Mouse (Mus musculus): ENCODE data around the gene Copz2. TPM values are rescaled to one million over a fixed set of nuclear protein-coding genes. Genes with fewer than 3 reads are reported as not detected.

The Copz2 gene
- polyA plus RNA-seq, 1 experiment from 2014 or later = 136 TPM

DNA sequence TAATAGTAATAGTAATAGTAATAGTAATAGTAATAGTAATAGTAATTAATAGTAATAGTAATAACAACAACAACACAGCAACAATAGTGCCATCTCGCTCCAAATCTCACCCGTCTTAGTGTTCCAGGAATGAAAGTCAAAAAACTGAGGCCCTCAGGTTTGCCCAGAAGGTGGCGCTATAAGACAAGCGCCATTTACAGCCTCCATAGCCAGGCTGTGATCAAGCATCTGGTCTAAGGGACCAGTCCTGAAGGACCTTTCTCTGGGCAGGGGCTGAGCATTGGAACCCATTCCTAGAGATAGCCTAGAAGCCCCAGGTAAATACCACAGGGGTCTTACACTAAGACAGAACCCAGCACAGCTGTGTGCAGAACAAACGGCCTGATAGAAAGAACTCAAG lies 17.5 kb downstream of the Copz2 start:
- Histone ChIP-seq H3K4me3 (replicated peaks; ENCODE audit: low read length) (no peak overlapping the region), H3K27ac (ENCODE audit: low read length) (no peak overlapping the region), H3K4me2 (ENCODE audit: low read depth, low read length) (no peak overlapping the region), H3K36me3 (ENCODE audit: control insufficient read depth, insufficient read depth, low read length) (no peaks in the 10 kb centered on the region), H3K27me3 (ENCODE audit: control insufficient read depth, insufficient read depth, low read length) (0 out of 2 replicates have a peak, but pooled peaks cover 3% of the 10 kb centered on the region), H3K4me1 (ENCODE audit: control insufficient read depth, insufficient read depth, low read length) (0 out of 2 replicates have a peak, but pooled peaks cover 7% of the 10 kb centered on the region), H3K9ac (ENCODE audit: low read length) (no peak overlapping the region), H3K9me3 (replicated peaks; ENCODE audit: control insufficient read depth, low read length) (no peaks in the 10 kb centered on the region)
- peak; percentile 55; the same call in 1 of the 2 replicates for ATAC-seq (ENCODE audit: insufficient read depth, low FRiP score)
- WGBS = 10% methylated on average over 5 of the region's 5 CpGs

DNA sequence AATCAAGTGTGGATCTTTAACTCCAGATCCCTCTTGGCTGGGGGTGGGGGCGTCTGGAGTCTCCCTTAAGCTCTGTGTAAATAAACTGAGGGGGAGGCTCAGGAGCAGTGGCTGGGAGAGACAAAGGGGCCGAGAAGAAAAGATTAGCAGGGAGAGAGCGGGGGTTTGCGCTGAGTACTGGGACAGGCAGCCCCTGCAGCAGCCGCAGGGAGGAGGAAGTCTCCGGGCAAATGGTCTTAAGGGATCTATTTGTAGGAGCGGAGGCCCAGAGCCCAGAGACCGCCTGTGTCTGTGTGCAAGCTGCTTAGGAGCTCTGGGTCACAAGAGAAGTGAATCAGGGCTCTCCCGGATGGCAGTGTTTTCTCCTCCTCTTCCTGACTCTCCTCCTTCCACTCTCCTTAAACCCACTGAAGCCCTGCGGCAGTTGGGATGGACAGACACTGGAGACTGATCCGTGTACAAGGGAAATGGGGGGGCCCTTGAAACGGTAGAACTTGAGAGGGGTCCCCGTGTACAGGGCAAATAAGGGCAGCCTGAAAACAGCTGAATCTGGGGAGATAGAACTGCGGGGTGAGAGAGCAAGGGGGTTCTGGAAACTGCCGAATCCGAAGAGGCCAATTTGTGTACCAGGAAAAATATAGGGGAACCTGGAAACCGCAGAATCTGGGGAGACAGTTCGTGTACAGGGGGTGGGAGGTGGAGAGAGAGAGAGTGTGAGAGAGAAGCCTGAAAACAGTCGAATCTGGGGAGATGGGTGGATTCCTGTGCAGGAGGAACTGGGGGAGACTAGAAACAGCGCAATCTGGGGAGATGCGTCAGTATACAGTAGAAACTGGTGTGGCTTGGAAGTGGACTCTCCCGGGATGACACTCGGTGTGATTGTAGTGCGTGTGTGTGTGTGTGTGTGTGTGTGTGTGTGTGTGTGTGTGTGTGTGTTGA lies 23.0 kb downstream of the Copz2 start:
- Histone ChIP-seq H3K9me3 (replicated peaks; ENCODE audit: control insufficient read depth, low read length) (no peaks in the 10 kb centered on the region), H3K27ac (ENCODE audit: low read length) (peak overlapping the region; percentile 64), H3K36me3 (ENCODE audit: control insufficient read depth, insufficient read depth, low read length) (no peaks in the 10 kb centered on the region), H3K4me3 (replicated peaks; ENCODE audit: low read length) (no peak overlapping the region), H3K27me3 (ENCODE audit: control insufficient read depth, insufficient read depth, low read length) (peaks cover 6% of the 10 kb centered on the region; the same call in 1 of the 2 replicates), H3K9ac (ENCODE audit: low read length) (peak overlapping the region; percentile 64), H3K4me2 (ENCODE audit: low read depth, low read length) (peak overlapping the region; percentile 35), H3K4me1 (ENCODE audit: control insufficient read depth, insufficient read depth, low read length) (peaks cover 22% of the 10 kb centered on the region)
- ATAC-seq (ENCODE audit: insufficient read depth, low FRiP score) = peak; percentile 51; the same call in 1 of the 2 replicates
- 14% methylated on average over 24 of the region's 24 CpGs for WGBS

- Histone ChIP-seq H3K27ac (ENCODE audit: low read length) (peak overlapping the region; percentile 19; the same call in 1 of the 2 replicates), H3K27me3 (ENCODE audit: control insufficient read depth, insufficient read depth, low read length) (peaks cover 6% of the 10 kb centered on the region; the same call in 1 of the 2 replicates), H3K4me1 (ENCODE audit: control insufficient read depth, insufficient read depth, low read length) (peaks cover 22% of the 10 kb centered on the region), H3K9me3 (replicated peaks; ENCODE audit: control insufficient read depth, low read length) (no peaks in the 10 kb centered on the region), H3K36me3 (ENCODE audit: control insufficient read depth, insufficient read depth, low read length) (no peaks in the 10 kb centered on the region), H3K4me3 (replicated peaks; ENCODE audit: low read length) (no peak overlapping the region), H3K9ac (ENCODE audit: low read length) (peak overlapping the region; percentile 42), H3K4me2 (ENCODE audit: low read depth, low read length) (no peak overlapping the region)
- no peak for ATAC-seq (ENCODE audit: insufficient read depth, low FRiP score)
- 54% methylated on average over 11 of the region's 11 CpGs for WGBS
These were observed 24.0 kb downstream of the Copz2 start for GRCm38 (mm10) chr11:96873601-96874140.

- no peak overlapping the region for H3K27ac ChIP-seq (ENCODE audit: low read length)
These were observed 25.6 kb downstream of the Copz2 start for GRCm38 (mm10) chr11:96875270-96875669.

DNA sequence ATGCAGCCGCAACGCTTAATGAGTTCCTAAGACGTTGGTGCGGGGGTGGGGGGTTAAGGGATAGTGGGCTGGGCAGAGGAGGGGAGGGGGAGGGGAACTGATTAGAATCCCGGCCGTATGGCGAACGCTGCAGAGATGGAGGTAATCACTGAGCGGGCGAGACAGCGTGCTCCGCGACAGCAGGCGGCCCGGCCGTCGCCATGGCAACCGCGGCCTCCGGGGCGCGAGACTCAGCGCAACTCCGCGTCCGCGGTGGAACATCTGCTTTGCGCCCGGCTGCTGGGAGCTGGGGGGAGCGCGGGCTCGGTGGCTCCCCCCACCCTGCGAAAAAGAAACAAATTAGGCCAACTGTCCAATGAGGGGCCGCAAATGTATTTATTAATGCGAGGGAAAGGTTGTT lies 26.1 kb downstream of the Copz2 start:
- under 1% methylated on average over 35 of the region's 35 CpGs for WGBS

More at GRCm38 (mm10) chr11:96875270-96875669, 25.6 kb downstream of the Copz2 start:
- peak overlapping the region; percentile 41; the same call in 1 of the 2 replicates for H3K4me3 ChIP-seq (replicated peaks; ENCODE audit: low read length)
- H3K9ac ChIP-seq (ENCODE audit: low read length) = no peak overlapping the region
- WGBS = 20% methylated on average over 4 of the region's 4 CpGs
- H3K4me1 ChIP-seq (ENCODE audit: control insufficient read depth, insufficient read depth, low read length) = peaks cover 22% of the 10 kb centered on the region
- ATAC-seq (ENCODE audit: insufficient read depth, low FRiP score) = no peak
- H3K9me3 ChIP-seq (replicated peaks; ENCODE audit: control insufficient read depth, low read length) = no peaks in the 10 kb centered on the region
- no peaks in the 10 kb centered on the region for H3K36me3 ChIP-seq (ENCODE audit: control insufficient read depth, insufficient read depth, low read length)
- H3K27me3 ChIP-seq (ENCODE audit: control insufficient read depth, insufficient read depth, low read length) = peaks cover 6% of the 10 kb centered on the region; the same call in 1 of the 2 replicates
- H3K4me2 ChIP-seq (ENCODE audit: low read depth, low read length) = peak overlapping the region; percentile 64

GRCm38 (mm10) chr11:96876300-96877040 lies 26.8 kb downstream of the Copz2 start:
- no peaks in the 10 kb centered on the region for H3K9me3 ChIP-seq (replicated peaks; ENCODE audit: control insufficient read depth, low read length)
- peak overlapping the region; percentile 44 for H3K27ac ChIP-seq (ENCODE audit: low read length)
- no peak for ATAC-seq (ENCODE audit: insufficient read depth, low FRiP score)
- H3K9ac ChIP-seq (ENCODE audit: low read length) = peak overlapping the region; percentile 40
- peaks cover 22% of the 10 kb centered on the region for H3K4me1 ChIP-seq (ENCODE audit: control insufficient read depth, insufficient read depth, low read length)
- H3K4me2 ChIP-seq (ENCODE audit: low read depth, low read length) = peak overlapping the region; percentile 64
- 13% methylated on average over 13 of the region's 13 CpGs for WGBS
- H3K36me3 ChIP-seq (ENCODE audit: control insufficient read depth, insufficient read depth, low read length) = no peaks in the 10 kb centered on the region
- 0 out of 2 replicates have a peak overlapping the region, but pooled peaks have one; percentile 41 for H3K4me3 ChIP-seq (replicated peaks; ENCODE audit: low read length)
- peaks cover 6% of the 10 kb centered on the region; the same call in 1 of the 2 replicates for H3K27me3 ChIP-seq (ENCODE audit: control insufficient read depth, insufficient read depth, low read length)

More for the DNA sequence above, 26.1 kb downstream of the Copz2 start:
- peak overlapping the region; percentile 41 for H3K4me3 ChIP-seq (replicated peaks; ENCODE audit: low read length)
- ATAC-seq (ENCODE audit: insufficient read depth, low FRiP score) = peak; percentile 83; the same call in 1 of the 2 replicates
- no peak overlapping the region for H3K27ac ChIP-seq (ENCODE audit: low read length)
- H3K4me1 ChIP-seq (ENCODE audit: control insufficient read depth, insufficient read depth, low read length) = peaks cover 22% of the 10 kb centered on the region
- H3K9me3 ChIP-seq (replicated peaks; ENCODE audit: control insufficient read depth, low read length) = no peaks in the 10 kb centered on the region
- peak overlapping the region; percentile 64 for H3K4me2 ChIP-seq (ENCODE audit: low read depth, low read length)
- 0 out of 2 replicates have a peak overlapping the region, but pooled peaks have one; percentile 40 for H3K9ac ChIP-seq (ENCODE audit: low read length)
- peaks cover 6% of the 10 kb centered on the region; the same call in 1 of the 2 replicates for H3K27me3 ChIP-seq (ENCODE audit: control insufficient read depth, insufficient read depth, low read length)
- no peaks in the 10 kb centered on the region for H3K36me3 ChIP-seq (ENCODE audit: control insufficient read depth, insufficient read depth, low read length)

DNA sequence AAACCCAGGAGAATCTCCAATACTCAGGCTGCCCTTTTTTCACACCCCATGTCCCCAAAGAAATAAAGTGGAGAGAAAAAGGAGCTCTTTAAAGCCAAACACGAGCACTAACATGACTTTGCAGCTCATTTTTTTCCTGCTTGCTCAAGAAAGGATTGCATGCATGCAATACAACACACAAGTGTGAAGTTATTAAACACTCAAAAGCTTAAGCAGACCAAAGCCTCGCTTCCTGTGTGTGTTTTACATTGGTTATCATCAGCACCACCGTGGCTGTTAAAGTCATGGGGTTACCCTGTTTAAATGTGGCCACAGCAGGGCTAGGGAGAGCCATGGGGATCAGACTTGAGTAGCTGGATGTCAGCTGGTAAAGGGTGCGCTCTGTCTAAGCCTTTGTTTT lies 27.4 kb downstream of the Copz2 start:
- no peak overlapping the region for H3K4me2 ChIP-seq (ENCODE audit: low read depth, low read length)
- peaks cover 6% of the 10 kb centered on the region; the same call in 1 of the 2 replicates for H3K27me3 ChIP-seq (ENCODE audit: control insufficient read depth, insufficient read depth, low read length)
- no peak for ATAC-seq (ENCODE audit: insufficient read depth, low FRiP score)
- H3K27ac ChIP-seq (ENCODE audit: low read length) = peak overlapping the region; percentile 44
- H3K4me3 ChIP-seq (replicated peaks; ENCODE audit: low read length) = no peak overlapping the region
- no peaks in the 10 kb centered on the region for H3K9me3 ChIP-seq (replicated peaks; ENCODE audit: control insufficient read depth, low read length)
- H3K36me3 ChIP-seq (ENCODE audit: control insufficient read depth, insufficient read depth, low read length) = no peaks in the 10 kb centered on the region
- WGBS = 40% methylated on average over 4 of the region's 4 CpGs
- peak overlapping the region; percentile 40; the same call in 1 of the 2 replicates for H3K9ac ChIP-seq (ENCODE audit: low read length)
- H3K4me1 ChIP-seq (ENCODE audit: control insufficient read depth, insufficient read depth, low read length) = peaks cover 22% of the 10 kb centered on the region

GRCm38 (mm10) chr11:96878715-96879114 lies 29.0 kb downstream of the Copz2 start:
- no peak overlapping the region for H3K27ac ChIP-seq (ENCODE audit: low read length)
- WGBS = 33% methylated on average over 3 of the region's 3 CpGs
- no peak overlapping the region for H3K4me2 ChIP-seq (ENCODE audit: low read depth, low read length)
- peaks cover 8% of the 10 kb centered on the region for H3K4me1 ChIP-seq (ENCODE audit: control insufficient read depth, insufficient read depth, low read length)
- no peak overlapping the region for H3K9ac ChIP-seq (ENCODE audit: low read length)
- no peaks in the 10 kb centered on the region for H3K9me3 ChIP-seq (replicated peaks; ENCODE audit: control insufficient read depth, low read length)
- H3K4me3 ChIP-seq (replicated peaks; ENCODE audit: low read length) = no peak overlapping the region
- ATAC-seq (ENCODE audit: insufficient read depth, low FRiP score) = no peak
- H3K36me3 ChIP-seq (ENCODE audit: control insufficient read depth, insufficient read depth, low read length) = no peaks in the 10 kb centered on the region
- peaks cover 3% of the 10 kb centered on the region; the same call in 1 of the 2 replicates for H3K27me3 ChIP-seq (ENCODE audit: control insufficient read depth, insufficient read depth, low read length)
